Mouse (Mus musculus): Measurements from ENCODE around the gene Mettl13. TPM values are rescaled to one million over a fixed set of nuclear protein-coding genes. Genes with fewer than 3 reads are reported as not detected.

The Mettl13 gene
- polyA plus RNA-seq, 1 experiment from 2014 or later = 6.7 TPM

DNA sequence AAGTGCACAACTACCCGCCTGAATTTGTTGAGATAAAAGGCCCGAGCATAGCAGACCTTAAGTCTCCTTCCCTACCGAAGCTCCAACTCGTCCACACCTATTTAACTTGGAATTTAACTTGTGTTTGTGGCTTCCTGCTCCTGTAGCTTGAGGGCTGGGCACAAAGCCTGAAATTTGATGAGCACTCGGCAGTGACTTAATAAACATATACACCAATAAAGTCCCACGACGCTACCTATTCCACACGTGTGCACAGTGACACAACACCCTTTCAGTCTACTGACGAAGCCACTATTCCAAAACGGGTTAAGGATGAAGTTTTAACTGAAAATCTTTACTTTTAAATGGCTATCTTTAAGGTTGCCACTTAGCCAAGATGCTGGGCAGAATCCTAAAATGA is 744 bp downstream of the Mettl13 start:
- ATAC-seq (no peak), DNase-seq (ENCODE audit: low spot score) (no peak)
- under 1% methylated on average over 10 of the region's 10 CpGs for WGBS
- 0 out of 2 replicates have a peak, but pooled peaks cover 8% of the 10 kb centered on the region for H3K36me3 ChIP-seq (ENCODE audit: insufficient read depth, low read length)
- H3K9ac ChIP-seq (replicated peaks; ENCODE audit: low read depth) = peak overlapping the region; percentile 66
- 0 out of 2 replicates have a peak overlapping the region, but pooled peaks have one; percentile 39 for H3K27ac ChIP-seq (ENCODE audit: low read length)
- peaks cover 2% of the 10 kb centered on the region; the same call in 1 of the 2 replicates for H3K4me1 ChIP-seq (ENCODE audit: insufficient read depth, low read depth, low read length)
- H3K9me3 ChIP-seq (ENCODE audit: low read length) = no peaks in the 10 kb centered on the region
- peak overlapping the region; percentile 88 for H3K4me2 ChIP-seq (replicated peaks; ENCODE audit: low read depth, low read length)
- H3K4me3 ChIP-seq (ENCODE audit: low read depth, low read length) = peak overlapping the region; percentile 66
- H3K27me3 ChIP-seq (replicated peaks; ENCODE audit: insufficient read depth, low read length) = no peaks in the 10 kb centered on the region
- no peak for TF ChIP-seq CTCF (IDR thresholded peaks at IDR 0.05)
- TF ChIP-seq EP300 (IDR thresholded peaks at IDR 0.05) = no peak

DNA sequence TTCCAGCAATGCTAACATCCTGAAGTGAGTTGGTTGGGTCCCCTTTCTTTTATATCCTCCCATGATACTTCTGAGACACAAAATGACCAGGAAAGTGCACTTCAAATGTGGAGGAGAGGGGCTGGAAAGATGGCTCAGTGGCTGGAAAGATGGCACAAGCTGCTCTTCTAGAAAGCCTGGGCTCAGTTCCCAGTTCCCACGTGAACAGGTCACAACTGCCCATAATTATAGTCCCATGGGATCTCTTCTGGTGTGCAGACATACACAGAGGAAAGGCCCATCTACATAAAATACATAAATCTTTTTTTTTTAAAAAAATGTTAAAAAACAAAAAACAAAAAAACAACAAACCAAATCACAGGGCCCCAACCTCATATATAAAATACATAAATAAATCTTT is 5.1 kb downstream of the Mettl13 start:
- Histone ChIP-seq H3K4me1 (ENCODE audit: insufficient read depth, low read depth, low read length) (peaks cover 2% of the 10 kb centered on the region; the same call in 1 of the 2 replicates), H3K27ac (ENCODE audit: low read length) (no peak overlapping the region), H3K9me3 (ENCODE audit: low read length) (no peaks in the 10 kb centered on the region), H3K36me3 (ENCODE audit: insufficient read depth, low read length) (0 out of 2 replicates have a peak, but pooled peaks cover 13% of the 10 kb centered on the region), H3K27me3 (replicated peaks; ENCODE audit: insufficient read depth, low read length) (no peaks in the 10 kb centered on the region), H3K4me3 (ENCODE audit: low read depth, low read length) (no peak overlapping the region), H3K4me2 (replicated peaks; ENCODE audit: low read depth, low read length) (no peak overlapping the region), H3K9ac (replicated peaks; ENCODE audit: low read depth) (no peak overlapping the region)
- ATAC-seq = no peak
- 70% methylated on average over 1 of the region's 1 CpGs for WGBS
- DNase-seq (ENCODE audit: low spot score) = no peak
- TF ChIP-seq EP300 (IDR thresholded peaks at IDR 0.05) = no peak
- no peak for TF ChIP-seq CTCF (IDR thresholded peaks at IDR 0.05)

DNA sequence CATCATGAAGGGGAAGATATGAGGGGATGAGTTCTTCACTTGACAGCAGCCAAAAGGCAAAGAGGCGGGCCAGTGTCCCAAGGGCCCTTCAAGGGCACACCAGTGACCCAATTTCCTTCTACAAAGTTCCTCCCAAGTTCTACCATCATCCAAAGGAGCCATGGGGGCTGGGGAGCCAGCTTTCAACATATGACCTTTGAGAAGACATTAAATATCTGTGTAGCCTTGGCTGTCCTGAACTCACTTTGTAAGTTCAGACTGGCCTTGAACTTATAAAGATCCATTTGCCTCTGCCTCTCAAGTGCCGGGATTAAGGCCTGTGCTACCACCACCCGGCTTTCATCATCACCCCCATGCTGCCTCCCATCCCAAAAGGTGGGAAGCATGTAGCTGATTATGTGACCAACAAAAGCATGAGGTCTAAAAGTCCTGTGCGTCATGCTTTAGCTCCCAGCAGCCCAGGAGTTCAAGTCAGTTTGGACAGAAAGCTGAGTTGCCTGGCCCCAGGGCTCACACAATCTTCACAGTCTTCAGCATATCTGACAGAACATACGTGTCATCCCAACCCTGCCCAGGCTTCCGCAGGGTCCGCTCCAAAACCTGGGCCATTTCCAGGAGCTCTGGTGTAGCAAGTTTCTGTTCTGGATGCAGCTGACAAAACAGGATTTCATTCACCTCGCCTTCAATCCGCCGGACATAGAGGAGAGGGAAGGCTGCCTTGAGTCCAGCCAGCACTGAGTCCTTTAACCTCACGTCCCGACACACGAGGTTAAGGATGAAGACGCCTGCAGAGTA is 14.4 kb downstream of the Mettl13 start:
- DNase-seq (ENCODE audit: low spot score) = no peak
- no peak overlapping the region for H3K4me2 ChIP-seq (replicated peaks; ENCODE audit: low read depth, low read length)
- no peak overlapping the region for H3K4me3 ChIP-seq (ENCODE audit: low read depth, low read length)
- 93% methylated on average over 14 of the region's 14 CpGs for WGBS
- no peaks in the 10 kb centered on the region for H3K27me3 ChIP-seq (replicated peaks; ENCODE audit: insufficient read depth, low read length)
- no peak for ATAC-seq
- H3K9ac ChIP-seq (replicated peaks; ENCODE audit: low read depth) = no peak overlapping the region
- peaks cover 31% of the 10 kb centered on the region for H3K36me3 ChIP-seq (ENCODE audit: insufficient read depth, low read length)
- H3K27ac ChIP-seq (ENCODE audit: low read length) = no peak overlapping the region
- H3K4me1 ChIP-seq (ENCODE audit: insufficient read depth, low read depth, low read length) = no peaks in the 10 kb centered on the region
- TF ChIP-seq EP300 (IDR thresholded peaks at IDR 0.05) (no peak), CTCF (IDR thresholded peaks at IDR 0.05) (no peak)
- H3K9me3 ChIP-seq (ENCODE audit: low read length) = no peaks in the 10 kb centered on the region

DNA sequence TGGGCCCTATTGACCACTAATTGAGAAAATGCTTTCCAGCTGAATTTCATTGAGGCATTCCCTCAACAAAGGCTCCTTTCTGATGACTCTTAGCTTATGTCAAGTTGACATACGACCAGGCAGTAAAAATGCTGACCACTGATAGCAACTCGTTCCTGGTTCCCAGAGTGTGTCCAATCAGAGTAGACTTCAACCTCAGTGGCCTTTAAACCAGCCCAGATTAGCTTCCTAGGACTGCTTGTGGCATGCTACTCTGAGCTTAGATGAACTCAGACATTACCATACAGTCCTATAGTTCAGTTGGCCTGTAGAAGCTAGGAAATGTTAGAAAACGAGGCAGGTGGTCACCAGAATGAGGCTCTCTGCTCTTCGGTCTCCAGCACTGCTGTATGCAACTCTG is 16.0 kb downstream of the Mettl13 start:
- Histone ChIP-seq H3K27ac (ENCODE audit: low read length) (no peak overlapping the region), H3K4me1 (ENCODE audit: insufficient read depth, low read depth, low read length) (no peaks in the 10 kb centered on the region), H3K27me3 (replicated peaks; ENCODE audit: insufficient read depth, low read length) (no peaks in the 10 kb centered on the region), H3K9ac (replicated peaks; ENCODE audit: low read depth) (no peak overlapping the region), H3K36me3 (ENCODE audit: insufficient read depth, low read length) (peaks cover 28% of the 10 kb centered on the region), H3K9me3 (ENCODE audit: low read length) (no peaks in the 10 kb centered on the region), H3K4me3 (ENCODE audit: low read depth, low read length) (no peak overlapping the region), H3K4me2 (replicated peaks; ENCODE audit: low read depth, low read length) (no peak overlapping the region)
- no peak for DNase-seq (ENCODE audit: low spot score)
- TF ChIP-seq EP300 (IDR thresholded peaks at IDR 0.05) (no peak), CTCF (IDR thresholded peaks at IDR 0.05) (no peak)
- no peak for ATAC-seq
- WGBS = 78% methylated on average over 4 of the region's 4 CpGs

DNA sequence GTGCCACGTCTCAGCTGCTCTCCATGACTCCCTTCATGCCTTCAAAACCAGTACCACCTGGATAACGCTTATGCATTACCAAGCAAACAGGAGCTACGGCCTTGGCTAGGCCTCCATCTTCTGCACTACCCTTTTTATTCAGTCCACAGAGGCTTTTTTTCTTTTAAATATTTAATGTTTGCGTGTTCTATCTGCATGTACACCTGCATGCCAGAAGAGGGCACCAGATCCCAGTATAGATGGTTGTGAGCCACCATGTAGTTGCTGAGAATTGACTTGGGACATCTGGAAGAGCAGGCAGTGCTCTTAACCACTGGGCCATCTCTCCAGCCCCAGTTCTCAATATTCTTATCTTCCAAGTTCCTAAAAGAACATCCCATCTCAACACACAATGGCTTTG is 16.8 kb downstream of the Mettl13 start:
- Histone ChIP-seq H3K4me3 (ENCODE audit: low read depth, low read length) (no peak overlapping the region), H3K4me1 (ENCODE audit: insufficient read depth, low read depth, low read length) (no peaks in the 10 kb centered on the region), H3K9ac (replicated peaks; ENCODE audit: low read depth) (no peak overlapping the region), H3K27ac (ENCODE audit: low read length) (no peak overlapping the region), H3K4me2 (replicated peaks; ENCODE audit: low read depth, low read length) (no peak overlapping the region), H3K9me3 (ENCODE audit: low read length) (no peaks in the 10 kb centered on the region), H3K36me3 (ENCODE audit: insufficient read depth, low read length) (peaks cover 21% of the 10 kb centered on the region), H3K27me3 (replicated peaks; ENCODE audit: insufficient read depth, low read length) (no peaks in the 10 kb centered on the region)
- 61% methylated on average over 4 of the region's 4 CpGs for WGBS
- DNase-seq (ENCODE audit: low spot score) (no peak), ATAC-seq (no peak)
- no peak for TF ChIP-seq EP300 (IDR thresholded peaks at IDR 0.05)
- TF ChIP-seq CTCF (IDR thresholded peaks at IDR 0.05) = peak; percentile 63

DNA sequence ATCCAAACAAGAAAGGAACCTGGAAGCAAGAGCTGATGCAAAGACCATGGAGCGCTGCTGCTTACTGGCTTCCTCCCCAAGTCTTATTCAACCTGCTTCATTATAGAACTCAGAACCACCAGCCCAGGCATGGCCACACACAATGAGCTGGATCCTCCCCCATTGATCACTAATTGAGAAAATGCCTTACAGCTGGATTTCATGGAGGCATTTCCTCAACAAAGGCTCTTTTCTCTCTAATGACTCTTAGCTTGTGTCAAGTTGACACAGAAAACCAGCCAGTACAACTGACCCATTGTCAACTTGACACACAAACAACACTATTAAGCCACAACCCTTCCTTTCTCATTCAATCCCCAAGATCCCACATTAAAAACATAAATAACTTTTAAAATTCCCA is 17.7 kb downstream of the Mettl13 start:
- Histone ChIP-seq H3K27ac (ENCODE audit: low read length) (no peak overlapping the region), H3K4me1 (ENCODE audit: insufficient read depth, low read depth, low read length) (no peaks in the 10 kb centered on the region), H3K9ac (replicated peaks; ENCODE audit: low read depth) (no peak overlapping the region), H3K9me3 (ENCODE audit: low read length) (no peaks in the 10 kb centered on the region), H3K36me3 (ENCODE audit: insufficient read depth, low read length) (peaks cover 12% of the 10 kb centered on the region; the same call in 1 of the 2 replicates), H3K27me3 (replicated peaks; ENCODE audit: insufficient read depth, low read length) (no peaks in the 10 kb centered on the region), H3K4me3 (ENCODE audit: low read depth, low read length) (no peak overlapping the region), H3K4me2 (replicated peaks; ENCODE audit: low read depth, low read length) (no peak overlapping the region)
- 96% methylated on average over 1 of the region's 1 CpGs for WGBS
- TF ChIP-seq EP300 (IDR thresholded peaks at IDR 0.05) = no peak
- TF ChIP-seq CTCF (IDR thresholded peaks at IDR 0.05) = no peak
- DNase-seq (ENCODE audit: low spot score) (no peak), ATAC-seq (no peak)
